Mouse (Mus musculus): ENCODE results near the gene Ep300. TPM values are rescaled to one million over a fixed set of nuclear protein-coding genes. Genes with fewer than 3 reads are reported as not detected.

The Ep300 gene
- total and polyA plus RNA-seq, 2 experiments: 8.5 to 17.9 TPM

DNA sequence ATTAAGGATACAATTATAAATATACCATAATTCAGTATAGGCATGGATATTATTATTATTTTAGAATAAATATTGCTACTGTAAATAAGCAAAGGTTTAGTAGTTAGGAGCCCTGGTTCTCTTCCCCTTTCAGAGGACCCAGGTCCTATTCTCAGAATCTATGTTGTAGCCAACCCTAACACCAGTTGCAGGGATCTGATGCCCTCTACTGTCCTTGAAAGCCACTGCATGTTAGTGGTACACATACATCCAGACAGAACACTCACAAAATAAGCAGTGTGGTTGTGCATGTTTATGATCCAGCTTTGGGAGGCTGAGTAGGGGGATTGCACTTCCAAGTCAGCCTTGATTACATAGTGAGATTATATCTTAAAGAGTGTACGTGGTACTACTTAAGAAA is 21.5 kb downstream of the Ep300 start:
- H3K4me3 ChIP-seq (ENCODE audit: insufficient read depth, low read depth, low read length): no peak overlapping the region
- peak; percentile 46 for DNase-seq (ENCODE audit: extremely low read depth, low read depth, low spot score)
- H3K4me1 ChIP-seq (ENCODE audit: control insufficient read depth, insufficient read depth, low read length): peaks cover 2% of the 10 kb centered on the region; the same call in 1 of the 2 replicates
- peaks cover 10% of the 10 kb centered on the region; the same call in 1 of the 2 replicates for H3K79me2 ChIP-seq (ENCODE audit: control insufficient read depth, insufficient read depth, low read length)
- peaks cover 45% of the 10 kb centered on the region for H3K36me3 ChIP-seq (ENCODE audit: control insufficient read depth, insufficient read depth, low read length)
- H3K27ac ChIP-seq (replicated peaks; ENCODE audit: insufficient read depth, low read depth, low read length): no peak overlapping the region
- 89% methylated on average over 1 of the region's 1 CpGs for WGBS
- TF ChIP-seq CTCF (IDR thresholded peaks at IDR 0.05; ENCODE audit: low read depth, low read length) (peak; percentile 47), POLR2A (IDR thresholded peaks at IDR 0.05; ENCODE audit: extremely low read depth, insufficient read depth, low read length) (no peak)
- no peak overlapping the region for H3K9ac ChIP-seq (ENCODE audit: low read depth, low read length)
- no peaks in the 10 kb centered on the region for H3K27me3 ChIP-seq (ENCODE audit: control insufficient read depth, insufficient read depth, low read length)

DNA sequence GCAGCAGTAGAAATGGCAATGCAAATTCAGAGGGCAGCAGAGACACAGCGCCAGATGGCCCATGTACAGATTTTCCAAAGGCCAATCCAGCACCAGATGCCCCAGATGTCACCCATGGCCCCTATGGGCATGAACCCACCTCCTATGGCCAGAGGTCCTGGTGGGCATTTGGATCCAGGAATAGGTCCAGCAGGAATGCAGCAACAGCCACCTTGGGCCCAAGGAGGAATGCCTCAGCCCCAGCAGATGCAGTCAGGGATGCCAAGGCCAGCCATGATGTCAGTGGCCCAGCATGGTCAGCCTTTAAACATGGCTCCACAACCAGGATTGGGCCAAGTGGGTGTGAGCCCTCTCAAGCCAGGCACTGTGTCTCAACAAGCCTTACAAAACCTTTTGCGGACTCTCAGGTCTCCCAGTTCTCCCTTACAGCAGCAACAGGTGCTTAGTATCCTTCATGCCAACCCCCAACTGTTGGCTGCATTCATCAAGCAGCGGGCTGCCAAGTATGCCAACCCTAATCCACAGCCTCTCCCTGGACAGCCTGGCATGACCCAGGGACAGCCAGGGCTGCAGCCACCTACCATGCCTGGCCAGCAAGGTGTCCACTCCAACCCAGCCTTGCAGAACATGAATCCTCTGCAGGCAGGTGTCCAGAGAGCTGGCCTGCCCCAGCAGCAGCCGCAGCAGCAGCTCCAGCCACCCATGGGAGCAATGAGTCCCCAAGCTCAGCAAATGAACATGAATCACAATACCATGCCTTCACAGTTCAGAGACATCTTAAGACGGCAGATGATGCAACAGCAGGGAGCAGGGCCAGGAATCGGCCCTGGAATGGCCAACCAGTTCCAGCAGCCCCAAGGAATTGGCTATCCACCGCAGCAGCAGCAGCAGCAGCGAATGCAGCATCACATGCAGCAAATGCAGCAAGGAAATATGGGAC is 64.6 kb downstream of the Ep300 start:
- H3K79me2 ChIP-seq (ENCODE audit: control insufficient read depth, insufficient read depth, low read length): no peaks in the 10 kb centered on the region
- 93% methylated on average over 8 of the region's 8 CpGs for WGBS
- no peak overlapping the region for H3K4me3 ChIP-seq (ENCODE audit: insufficient read depth, low read depth, low read length)
- no peaks in the 10 kb centered on the region for H3K4me1 ChIP-seq (ENCODE audit: control insufficient read depth, insufficient read depth, low read length)
- TF ChIP-seq POLR2A (IDR thresholded peaks at IDR 0.05; ENCODE audit: extremely low read depth, insufficient read depth, low read length) (no peak), CTCF (IDR thresholded peaks at IDR 0.05; ENCODE audit: low read depth, low read length) (no peak)
- H3K27ac ChIP-seq (replicated peaks; ENCODE audit: insufficient read depth, low read depth, low read length): no peak overlapping the region
- peaks cover 39% of the 10 kb centered on the region for H3K36me3 ChIP-seq (ENCODE audit: control insufficient read depth, insufficient read depth, low read length)
- H3K9ac ChIP-seq (ENCODE audit: low read depth, low read length): no peak overlapping the region
- no peaks in the 10 kb centered on the region for H3K27me3 ChIP-seq (ENCODE audit: control insufficient read depth, insufficient read depth, low read length)
- DNase-seq (ENCODE audit: extremely low read depth, low read depth, low spot score): no peak

DNA sequence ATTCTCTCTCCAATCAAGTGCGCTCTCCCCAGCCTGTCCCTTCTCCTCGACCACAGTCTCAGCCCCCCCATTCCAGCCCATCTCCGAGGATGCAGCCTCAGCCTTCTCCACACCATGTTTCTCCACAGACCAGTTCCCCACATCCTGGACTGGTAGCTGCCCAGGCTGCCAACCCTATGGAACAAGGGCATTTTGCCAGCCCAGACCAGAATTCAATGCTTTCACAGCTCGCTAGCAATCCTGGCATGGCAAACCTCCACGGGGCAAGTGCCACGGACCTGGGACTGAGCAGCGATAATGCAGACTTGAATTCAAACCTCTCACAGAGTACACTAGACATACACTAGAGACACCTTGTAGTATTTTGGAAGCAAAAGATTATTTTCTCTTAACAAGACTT is 65.5 kb downstream of the Ep300 start:
- no peak for DNase-seq (ENCODE audit: extremely low read depth, low read depth, low spot score)
- 81% methylated on average over 7 of the region's 7 CpGs for WGBS
- TF ChIP-seq CTCF (IDR thresholded peaks at IDR 0.05; ENCODE audit: low read depth, low read length): no peak
- no peak for TF ChIP-seq POLR2A (IDR thresholded peaks at IDR 0.05; ENCODE audit: extremely low read depth, insufficient read depth, low read length)
- Histone ChIP-seq H3K9ac (ENCODE audit: low read depth, low read length) (no peak overlapping the region), H3K27me3 (ENCODE audit: control insufficient read depth, insufficient read depth, low read length) (no peaks in the 10 kb centered on the region), H3K79me2 (ENCODE audit: control insufficient read depth, insufficient read depth, low read length) (no peaks in the 10 kb centered on the region), H3K27ac (replicated peaks; ENCODE audit: insufficient read depth, low read depth, low read length) (no peak overlapping the region), H3K4me3 (ENCODE audit: insufficient read depth, low read depth, low read length) (no peak overlapping the region), H3K36me3 (ENCODE audit: control insufficient read depth, insufficient read depth, low read length) (peaks cover 31% of the 10 kb centered on the region), H3K4me1 (ENCODE audit: control insufficient read depth, insufficient read depth, low read length) (no peaks in the 10 kb centered on the region)

DNA sequence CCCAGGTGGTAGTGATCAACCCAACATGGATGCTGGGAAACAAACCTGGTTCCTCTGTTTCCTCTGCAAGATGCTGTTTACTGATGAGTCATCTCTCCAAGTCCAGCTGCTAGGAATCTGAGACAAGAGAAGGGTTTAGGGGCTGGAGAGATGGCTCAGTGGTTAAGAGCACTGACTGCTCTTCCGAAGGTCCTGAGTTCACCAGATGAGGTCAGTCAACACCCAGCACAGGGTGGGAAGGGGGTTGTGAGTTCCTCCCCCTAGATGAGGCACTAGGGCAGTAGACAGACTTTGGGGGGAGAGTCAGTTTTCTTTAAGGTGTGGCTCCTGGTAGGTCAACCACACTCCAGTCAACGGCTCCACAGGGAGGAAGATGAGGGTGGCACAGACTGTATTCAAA is 76.5 kb downstream of the Ep300 start:
- TF ChIP-seq POLR2A (IDR thresholded peaks at IDR 0.05; ENCODE audit: extremely low read depth, insufficient read depth, low read length) (no peak), CTCF (IDR thresholded peaks at IDR 0.05; ENCODE audit: low read depth, low read length) (no peak)
- H3K27me3 ChIP-seq (ENCODE audit: control insufficient read depth, insufficient read depth, low read length): no peaks in the 10 kb centered on the region
- H3K9ac ChIP-seq (ENCODE audit: low read depth, low read length): no peak overlapping the region
- H3K79me2 ChIP-seq (ENCODE audit: control insufficient read depth, insufficient read depth, low read length): no peaks in the 10 kb centered on the region
- H3K4me1 ChIP-seq (ENCODE audit: control insufficient read depth, insufficient read depth, low read length): peaks cover 3% of the 10 kb centered on the region
- WGBS: 94% methylated on average over 2 of the region's 2 CpGs
- no peak overlapping the region for H3K27ac ChIP-seq (replicated peaks; ENCODE audit: insufficient read depth, low read depth, low read length)
- no peak overlapping the region for H3K4me3 ChIP-seq (ENCODE audit: insufficient read depth, low read depth, low read length)
- no peak for DNase-seq (ENCODE audit: extremely low read depth, low read depth, low spot score)
- H3K36me3 ChIP-seq (ENCODE audit: control insufficient read depth, insufficient read depth, low read length): no peaks in the 10 kb centered on the region

DNA sequence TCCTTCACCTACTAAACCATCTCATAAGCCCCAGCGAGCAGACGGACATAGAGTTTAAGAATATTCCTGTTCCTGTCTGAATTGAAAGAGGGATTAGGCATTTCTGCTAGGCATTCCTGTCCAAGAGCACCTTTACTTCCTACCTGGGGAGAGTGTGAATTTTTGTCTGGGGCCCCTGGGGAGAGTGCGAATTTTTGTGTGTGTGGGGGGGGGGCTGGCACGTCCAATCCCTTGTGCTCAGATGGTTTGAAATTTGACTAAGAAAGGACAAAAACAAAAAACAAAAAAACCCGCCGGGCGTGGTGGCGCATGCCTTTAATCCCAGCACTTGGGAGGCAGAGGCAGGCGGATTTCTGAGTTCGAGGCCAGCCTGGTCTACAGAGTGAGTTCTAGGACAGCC is 78.1 kb downstream of the Ep300 start:
- no peaks in the 10 kb centered on the region for H3K79me2 ChIP-seq (ENCODE audit: control insufficient read depth, insufficient read depth, low read length)
- no peak overlapping the region for H3K4me3 ChIP-seq (ENCODE audit: insufficient read depth, low read depth, low read length)
- H3K9ac ChIP-seq (ENCODE audit: low read depth, low read length): no peak overlapping the region
- no peak for DNase-seq (ENCODE audit: extremely low read depth, low read depth, low spot score)
- H3K36me3 ChIP-seq (ENCODE audit: control insufficient read depth, insufficient read depth, low read length): no peaks in the 10 kb centered on the region
- TF ChIP-seq POLR2A (IDR thresholded peaks at IDR 0.05; ENCODE audit: extremely low read depth, insufficient read depth, low read length) (no peak), CTCF (IDR thresholded peaks at IDR 0.05; ENCODE audit: low read depth, low read length) (no peak)
- H3K27me3 ChIP-seq (ENCODE audit: control insufficient read depth, insufficient read depth, low read length): no peaks in the 10 kb centered on the region
- peaks cover 3% of the 10 kb centered on the region for H3K4me1 ChIP-seq (ENCODE audit: control insufficient read depth, insufficient read depth, low read length)
- H3K27ac ChIP-seq (replicated peaks; ENCODE audit: insufficient read depth, low read depth, low read length): no peak overlapping the region
- 63% methylated on average over 10 of the region's 10 CpGs for WGBS
